Mouse (Mus musculus) brain, embryonic 14.5 days (tissue): ENCODE measurements around the gene Ass1.

Experiments
- CTCF ChIP-seq: fragments of 200-500 bp; IDR thresholded peaks from 2 replicates; pipeline ENCODE4 v1.5.1; 2012; ENCODE audit warnings: inconsistent platforms, mild to moderate bottlenecking, moderate library complexity, borderline replicate concordance; ENCODE audit not compliant: insufficient read depth, insufficient read length; ENCODE audit errors: extremely low read depth
- POLR2A ChIP-seq: fragments of 200-500 bp; IDR thresholded peaks from 2 replicates; pipeline ENCODE4 v1.6.1; 2012; ENCODE audit warnings: mild to moderate bottlenecking, inconsistent platforms, borderline replicate concordance; ENCODE audit not compliant: poor library complexity, insufficient read depth, insufficient read length, severe bottlenecking; ENCODE audit errors: extremely low read depth

GRCm38 (mm10) chr2:31442480-31443160, 27.4 kb upstream of the Ass1 start:
- TF ChIP-seq POLR2A (no peak), CTCF (no peak)
